Mouse (Mus musculus): Measurements from ENCODE around the gene Ccni. TPM values are rescaled to one million over a fixed set of nuclear protein-coding genes. Genes with fewer than 3 reads are reported as not detected.
A peak's percentile ranks its signal among the peaks of the same experiment; 100 is the strongest.

Ccni gene
- polyA plus RNA-seq, 1 experiment = 146 TPM

GRCm38 (mm10) chr5:93149969-93150777, 56.1 kb downstream of the Ccni start:
- H3K36me3 ChIP-seq (ENCODE audit: control insufficient read depth, insufficient read depth, low read length) = no peaks in the 10 kb centered on the region
- peak overlapping the region; percentile 36; the same call in 1 of the 2 replicates for H3K27ac ChIP-seq (ENCODE audit: control insufficient read depth, insufficient read depth, low read depth, low read length)
- peaks cover 5% of the 10 kb centered on the region for H3K4me1 ChIP-seq (ENCODE audit: control insufficient read depth, insufficient read depth, low read length)
- H3K27me3 ChIP-seq (ENCODE audit: control insufficient read depth, insufficient read depth, low read length) = no peaks in the 10 kb centered on the region
- TF ChIP-seq CTCF (IDR thresholded peaks at IDR 0.05; ENCODE audit: control insufficient read depth, insufficient read depth, insufficient replicate concordance, low read depth, low read length) (no peak), POLR2A (IDR thresholded peaks at IDR 0.05; ENCODE audit: control insufficient read depth, low read depth, low read length) (no peak)
- H3K4me3 ChIP-seq (ENCODE audit: control insufficient read depth, low read depth, low read length) = no peak overlapping the region

GRCm38 (mm10) chr5:93145504-93145903, 60.8 kb downstream of the Ccni start:
- H3K27ac ChIP-seq (ENCODE audit: control insufficient read depth, insufficient read depth, low read depth, low read length) = peak overlapping the region; percentile 39
- H3K36me3 ChIP-seq (ENCODE audit: control insufficient read depth, insufficient read depth, low read length) = no peaks in the 10 kb centered on the region
- TF ChIP-seq POLR2A (IDR thresholded peaks at IDR 0.05; ENCODE audit: control insufficient read depth, low read depth, low read length) = no peak
- TF ChIP-seq CTCF (IDR thresholded peaks at IDR 0.05; ENCODE audit: control insufficient read depth, insufficient read depth, insufficient replicate concordance, low read depth, low read length) = no peak
- H3K4me3 ChIP-seq (ENCODE audit: control insufficient read depth, low read depth, low read length) = no peak overlapping the region
- no peaks in the 10 kb centered on the region for H3K27me3 ChIP-seq (ENCODE audit: control insufficient read depth, insufficient read depth, low read length)
- H3K4me1 ChIP-seq (ENCODE audit: control insufficient read depth, insufficient read depth, low read length) = peaks cover 2% of the 10 kb centered on the region; the same call in 1 of the 2 replicates

GRCm38 (mm10) chr5:93144874-93145273, 61.4 kb downstream of the Ccni start:
- no peaks in the 10 kb centered on the region for H3K27me3 ChIP-seq (ENCODE audit: control insufficient read depth, insufficient read depth, low read length)
- peak overlapping the region; percentile 43; the same call in 1 of the 2 replicates for H3K27ac ChIP-seq (ENCODE audit: control insufficient read depth, insufficient read depth, low read depth, low read length)
- no peaks in the 10 kb centered on the region for H3K36me3 ChIP-seq (ENCODE audit: control insufficient read depth, insufficient read depth, low read length)
- no peak for TF ChIP-seq CTCF (IDR thresholded peaks at IDR 0.05; ENCODE audit: control insufficient read depth, insufficient read depth, insufficient replicate concordance, low read depth, low read length)
- H3K4me1 ChIP-seq (ENCODE audit: control insufficient read depth, insufficient read depth, low read length) = no peaks in the 10 kb centered on the region
- no peak overlapping the region for H3K4me3 ChIP-seq (ENCODE audit: control insufficient read depth, low read depth, low read length)

GRCm38 (mm10) chr5:93143360-93144091, 62.8 kb downstream of the Ccni start:
- H3K36me3 ChIP-seq (ENCODE audit: control insufficient read depth, insufficient read depth, low read length) = no peaks in the 10 kb centered on the region
- H3K4me3 ChIP-seq (ENCODE audit: control insufficient read depth, low read depth, low read length) = no peak overlapping the region

GRCm38 (mm10) chr5:93140747-93141146, 65.5 kb downstream of the Ccni start:
- no peaks in the 10 kb centered on the region for H3K36me3 ChIP-seq (ENCODE audit: control insufficient read depth, insufficient read depth, low read length)
- H3K27me3 ChIP-seq (ENCODE audit: control insufficient read depth, insufficient read depth, low read length) = no peaks in the 10 kb centered on the region
- H3K27ac ChIP-seq (ENCODE audit: control insufficient read depth, insufficient read depth, low read depth, low read length) = no peak overlapping the region
- no peak overlapping the region for H3K4me3 ChIP-seq (ENCODE audit: control insufficient read depth, low read depth, low read length)
- TF ChIP-seq POLR2A (IDR thresholded peaks at IDR 0.05; ENCODE audit: control insufficient read depth, low read depth, low read length) = no peak
- TF ChIP-seq CTCF (IDR thresholded peaks at IDR 0.05; ENCODE audit: control insufficient read depth, insufficient read depth, insufficient replicate concordance, low read depth, low read length) = no peak
- H3K4me1 ChIP-seq (ENCODE audit: control insufficient read depth, insufficient read depth, low read length) = peaks cover 3% of the 10 kb centered on the region; the same call in 1 of the 2 replicates

More at GRCm38 (mm10) chr5:93143360-93144091, 62.8 kb downstream of the Ccni start:
- Histone ChIP-seq H3K27me3 (ENCODE audit: control insufficient read depth, insufficient read depth, low read length) (no peaks in the 10 kb centered on the region), H3K4me1 (ENCODE audit: control insufficient read depth, insufficient read depth, low read length) (no peaks in the 10 kb centered on the region), H3K27ac (ENCODE audit: control insufficient read depth, insufficient read depth, low read depth, low read length) (no peak overlapping the region)
- TF ChIP-seq POLR2A (IDR thresholded peaks at IDR 0.05; ENCODE audit: control insufficient read depth, low read depth, low read length) (no peak), CTCF (IDR thresholded peaks at IDR 0.05; ENCODE audit: control insufficient read depth, insufficient read depth, insufficient replicate concordance, low read depth, low read length) (no peak)

GRCm38 (mm10) chr5:93139350-93139749, 66.9 kb downstream of the Ccni start:
- H3K4me1 ChIP-seq (ENCODE audit: control insufficient read depth, insufficient read depth, low read length) = peaks cover 3% of the 10 kb centered on the region; the same call in 1 of the 2 replicates
- no peak overlapping the region for H3K4me3 ChIP-seq (ENCODE audit: control insufficient read depth, low read depth, low read length)
- H3K27me3 ChIP-seq (ENCODE audit: control insufficient read depth, insufficient read depth, low read length) = no peaks in the 10 kb centered on the region
- no peak overlapping the region for H3K27ac ChIP-seq (ENCODE audit: control insufficient read depth, insufficient read depth, low read depth, low read length)
- no peak for TF ChIP-seq CTCF (IDR thresholded peaks at IDR 0.05; ENCODE audit: control insufficient read depth, insufficient read depth, insufficient replicate concordance, low read depth, low read length)
- no peak for TF ChIP-seq POLR2A (IDR thresholded peaks at IDR 0.05; ENCODE audit: control insufficient read depth, low read depth, low read length)
- H3K36me3 ChIP-seq (ENCODE audit: control insufficient read depth, insufficient read depth, low read length) = no peaks in the 10 kb centered on the region

- H3K4me3 ChIP-seq (ENCODE audit: control insufficient read depth, low read depth, low read length) = no peak overlapping the region
- H3K36me3 ChIP-seq (ENCODE audit: control insufficient read depth, insufficient read depth, low read length) = no peaks in the 10 kb centered on the region
- peak overlapping the region; percentile 53 for H3K27ac ChIP-seq (ENCODE audit: control insufficient read depth, insufficient read depth, low read depth, low read length)
- H3K4me1 ChIP-seq (ENCODE audit: control insufficient read depth, insufficient read depth, low read length) = peaks cover 3% of the 10 kb centered on the region; the same call in 1 of the 2 replicates
- TF ChIP-seq POLR2A (IDR thresholded peaks at IDR 0.05; ENCODE audit: control insufficient read depth, low read depth, low read length) (no peak), CTCF (IDR thresholded peaks at IDR 0.05; ENCODE audit: control insufficient read depth, insufficient read depth, insufficient replicate concordance, low read depth, low read length) (no peak)
- H3K27me3 ChIP-seq (ENCODE audit: control insufficient read depth, insufficient read depth, low read length) = no peaks in the 10 kb centered on the region
Measured at GRCm38 (mm10) chr5:93136956-93137586, 69.2 kb downstream of the Ccni start.
